Mouse (Mus musculus) intestine, embryonic 14.5 days (tissue): ENCODE data around the gene Snrpd2. TPM values are rescaled to one million over a fixed set of nuclear protein-coding genes. Genes with fewer than 3 reads are reported as not detected.

ENCODE experiments used
- ATAC-seq: fragments of 200-750 bp; cut with Nextera tagmentation; replicated peaks from 2 replicates; pipeline ENCODE4 v1.8.0; 2017; ENCODE audit warnings: low read depth, moderate number of reproducible peaks, moderate TSS enrichment, moderate library complexity; ENCODE audit not compliant: low FRiP score, low TSS enrichment
- DNase-seq: peaks from one replicate; pipeline ENCODE4 v3.0.0-alpha.2; 2018; ENCODE audit warnings: low spot score
- H3K27ac ChIP-seq: fragments of 300-500 bp; sonication (generic); 2 replicates; pipeline ENCODE4 v1.5.1; 2014; ENCODE audit warnings: low read depth, mild to moderate bottlenecking, control low read depth
- H3K27me3 ChIP-seq: fragments of 300-500 bp; sonication (generic); replicated peaks from 2 replicates; pipeline ENCODE4 v1.6.1; 2014; ENCODE audit warnings: low read length, control low read depth; ENCODE audit not compliant: control insufficient read depth, insufficient read depth
- H3K36me3 ChIP-seq: fragments of 300-500 bp; sonication (generic); 2 replicates; pipeline ENCODE4 v1.6.1; 2014; ENCODE audit warnings: low read length, control low read depth; ENCODE audit not compliant: control insufficient read depth, insufficient read depth
- H3K4me1 ChIP-seq: fragments of 300-500 bp; sonication (generic); replicated peaks from 2 replicates; pipeline ENCODE4 v1.6.1; 2014; ENCODE audit warnings: low read length, control low read depth, mixed read lengths; ENCODE audit not compliant: control insufficient read depth, insufficient read depth
- H3K4me2 ChIP-seq: fragments of 300-500 bp; sonication (generic); 2 replicates; pipeline ENCODE4 v1.6.1; 2014; ENCODE audit warnings: low read length
- H3K4me3 ChIP-seq: fragments of 300-500 bp; sonication (generic); 2 replicates; pipeline ENCODE4 v1.5.1; 2014; ENCODE audit warnings: low read depth, low read length, control low read depth, mixed read lengths
- H3K9ac ChIP-seq: fragments of 300-500 bp; sonication (generic); 2 replicates; pipeline ENCODE4 v1.6.1; 2014; ENCODE audit warnings: mild to moderate bottlenecking, low read length
- H3K9me3 ChIP-seq: fragments of 300-500 bp; sonication (generic); 2 replicates; pipeline ENCODE4 v1.6.1; 2016; ENCODE audit warnings: low read length, control low read depth; ENCODE audit not compliant: control insufficient read depth
- WGBS: fragments of 180-500 bp; shearing (Covaris S2); extraction: QIAGEN DNeasy Blood & Tissue Kit; methylation state at CpG from one replicate; pipeline ENCODE4 v1.1.7; 2014; 5-methylcytosine and 5-hydroxymethylcytosine counted together
- polyA plus RNA-seq: library from polyadenylated mRNA; unstranded; fragments of >200 nt; fragmentation: Nextera tagmentation; extraction: Ambion mirVana; gene quantifications from 2 replicates; pipeline ENCODE4 v1.2.1, GENCODE M21; 2014

The Snrpd2 gene
- polyA plus RNA-seq, 1 experiment from 2014 or later, result 167 TPM

DNA sequence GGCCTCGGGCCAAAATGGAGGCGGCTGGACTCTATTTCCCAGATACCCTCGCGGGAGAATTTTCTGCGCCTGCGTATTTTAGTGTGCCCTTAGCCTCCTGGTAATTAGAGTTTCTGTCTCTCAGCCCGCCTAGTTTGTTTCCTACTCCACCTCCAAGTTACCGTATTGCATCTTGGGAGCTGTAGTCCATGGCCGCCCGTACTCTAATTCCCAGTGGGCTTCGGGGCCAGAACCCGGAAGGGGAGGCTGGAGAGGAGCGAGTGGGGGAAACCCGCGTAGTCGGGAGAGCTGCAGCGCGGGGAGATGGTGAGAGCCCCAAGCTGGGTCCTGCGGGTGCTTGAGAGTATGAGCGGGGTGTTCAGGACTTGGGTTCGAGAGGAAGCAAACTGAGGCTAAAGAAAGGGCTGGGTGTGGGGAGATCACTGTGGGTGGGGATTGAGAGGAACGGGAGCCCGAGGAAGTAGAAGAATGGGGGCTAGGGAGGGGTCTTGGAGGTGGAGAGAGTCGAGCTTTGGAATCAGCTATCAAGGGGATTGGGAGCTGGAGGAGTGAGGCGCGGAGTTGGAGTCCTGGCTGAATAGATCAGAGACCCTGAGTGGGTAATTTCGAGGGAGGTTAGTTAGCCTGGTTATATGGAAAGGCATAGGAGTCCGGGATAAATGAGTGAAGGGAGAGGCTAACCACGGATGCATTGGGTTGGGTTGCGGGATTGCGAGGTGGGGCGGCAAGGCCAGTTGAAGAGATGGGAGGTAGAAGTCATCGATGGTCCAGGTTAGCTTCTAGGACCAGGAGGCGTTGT lies 29.7 kb upstream of the Snrpd2 start, which contains the start of gene Fbxo46:
Fbxo46 (plus strand) TSS at position 229 of the 799 bp plus-strand sequence.
- WGBS, result 2% methylated on average over 34 of the region's 34 CpGs
- Histone ChIP-seq H3K27me3 (no peaks in the 10 kb centered on the region), H3K27ac (no peak within 1 kb of the TSS), H3K4me2 (peak within 1 kb of the TSS; percentile 94), H3K9ac (peak within 1 kb of the TSS; percentile 67), H3K9me3 (peaks cover 7% of the 10 kb centered on the region; the same call in 1 of the 2 replicates), H3K4me3 (peak within 1 kb of the TSS; percentile 85), H3K4me1 (peaks cover 8% of the 10 kb centered on the region), H3K36me3 (no peaks in the 10 kb centered on the region)
- peak; percentile 89 for DNase-seq
- ATAC-seq, result peak; percentile 89

GRCm38 (mm10) chr7:19121686-19122085 lies 27.8 kb upstream of the Snrpd2 start:
- H3K4me2 ChIP-seq, result no peak overlapping the region
- H3K9ac ChIP-seq, result no peak overlapping the region
- WGBS, result 90% methylated on average over 4 of the region's 4 CpGs
- no peak for DNase-seq
- no peak overlapping the region for H3K27ac ChIP-seq
- H3K4me1 ChIP-seq, result peaks cover 8% of the 10 kb centered on the region
- no peak overlapping the region for H3K4me3 ChIP-seq
- no peaks in the 10 kb centered on the region for H3K27me3 ChIP-seq
- no peak for ATAC-seq
- H3K9me3 ChIP-seq, result peaks cover 7% of the 10 kb centered on the region; the same call in 1 of the 2 replicates
- no peaks in the 10 kb centered on the region for H3K36me3 ChIP-seq

DNA sequence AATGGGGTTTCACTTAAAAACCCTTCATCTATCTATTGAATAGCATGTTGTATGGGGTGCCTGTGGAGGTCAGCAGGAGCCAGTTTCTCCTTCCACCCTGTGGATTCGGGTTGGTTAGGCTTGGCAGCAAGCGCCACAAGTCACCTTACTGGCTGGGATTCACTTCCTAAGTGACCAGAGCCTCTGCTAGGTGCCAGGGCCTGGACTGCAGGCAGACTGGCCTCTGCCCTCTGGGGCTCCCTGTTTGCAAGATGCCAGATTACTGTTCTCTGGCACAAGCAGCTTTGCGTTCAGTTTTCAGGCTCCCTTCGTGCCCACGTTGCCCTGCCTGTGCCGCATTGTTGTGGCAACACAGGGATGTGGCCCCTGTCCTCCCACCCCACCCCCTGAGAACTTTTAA lies 24.8 kb upstream of the Snrpd2 start:
- no peaks in the 10 kb centered on the region for H3K27me3 ChIP-seq
- no peak overlapping the region for H3K4me3 ChIP-seq
- no peak overlapping the region for H3K9ac ChIP-seq
- peaks cover 9% of the 10 kb centered on the region for H3K36me3 ChIP-seq
- 91% methylated on average over 6 of the region's 6 CpGs for WGBS
- peaks cover 3% of the 10 kb centered on the region; the same call in 1 of the 2 replicates for H3K9me3 ChIP-seq
- H3K4me2 ChIP-seq, result no peak overlapping the region
- DNase-seq, result no peak
- no peak for ATAC-seq
- H3K4me1 ChIP-seq, result peaks cover 8% of the 10 kb centered on the region
- H3K27ac ChIP-seq, result no peak overlapping the region

DNA sequence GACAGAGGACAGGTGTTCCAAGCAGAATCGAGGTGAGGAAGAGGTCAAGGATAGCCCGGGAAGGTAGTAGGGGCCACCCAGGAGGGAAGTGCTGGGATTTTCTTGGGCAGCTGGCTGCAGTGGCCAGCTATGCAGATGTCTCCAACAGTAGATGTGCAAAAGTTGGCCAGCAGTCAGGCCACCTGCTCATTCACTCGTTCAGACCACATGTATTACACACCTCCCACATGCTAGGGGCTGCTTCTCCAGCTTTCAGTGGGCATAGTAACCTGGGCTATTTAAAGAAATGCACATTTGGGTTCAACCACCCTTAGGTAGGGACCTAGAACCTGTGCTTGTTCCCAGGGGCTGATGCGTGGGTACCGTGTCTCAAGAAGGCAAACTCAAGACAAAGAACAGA lies 21.8 kb upstream of the Snrpd2 start:
- H3K4me3 ChIP-seq, result no peak overlapping the region
- H3K27me3 ChIP-seq, result no peaks in the 10 kb centered on the region
- no peak overlapping the region for H3K9ac ChIP-seq
- peaks cover 12% of the 10 kb centered on the region; the same call in 1 of the 2 replicates for H3K4me1 ChIP-seq
- H3K4me2 ChIP-seq, result no peak overlapping the region
- H3K27ac ChIP-seq, result no peak overlapping the region
- no peak for DNase-seq
- WGBS, result 76% methylated on average over 5 of the region's 5 CpGs
- no peaks in the 10 kb centered on the region for H3K9me3 ChIP-seq
- H3K36me3 ChIP-seq, result peaks cover 9% of the 10 kb centered on the region
- no peak for ATAC-seq

GRCm38 (mm10) chr7:19129396-19129795 lies 20.1 kb upstream of the Snrpd2 start:
- ATAC-seq, result no peak

GRCm38 (mm10) chr7:19130657-19131056 lies 18.9 kb upstream of the Snrpd2 start:
- peaks cover 18% of the 10 kb centered on the region for H3K36me3 ChIP-seq
- ATAC-seq, result no peak
- 32% methylated on average over 4 of the region's 4 CpGs for WGBS
- H3K4me3 ChIP-seq, result peak overlapping the region; percentile 40
- peaks cover 12% of the 10 kb centered on the region; the same call in 1 of the 2 replicates for H3K4me1 ChIP-seq
- peak overlapping the region; percentile 67 for H3K4me2 ChIP-seq
- no peaks in the 10 kb centered on the region for H3K27me3 ChIP-seq
- H3K27ac ChIP-seq, result peak overlapping the region; percentile 43
- no peaks in the 10 kb centered on the region for H3K9me3 ChIP-seq
- no peak overlapping the region for H3K9ac ChIP-seq
- DNase-seq, result no peak

More at GRCm38 (mm10) chr7:19129396-19129795, 20.1 kb upstream of the Snrpd2 start:
- DNase-seq, result no peak
- Histone ChIP-seq H3K4me1 (peaks cover 12% of the 10 kb centered on the region; the same call in 1 of the 2 replicates), H3K36me3 (peaks cover 9% of the 10 kb centered on the region), H3K4me2 (no peak overlapping the region), H3K4me3 (no peak overlapping the region), H3K27ac (no peak overlapping the region), H3K9me3 (no peaks in the 10 kb centered on the region), H3K27me3 (no peaks in the 10 kb centered on the region), H3K9ac (no peak overlapping the region)
- WGBS, result 92% methylated on average over 5 of the region's 5 CpGs

GRCm38 (mm10) chr7:19131324-19131848 lies 18.1 kb upstream of the Snrpd2 start:
- H3K36me3 ChIP-seq, result peaks cover 26% of the 10 kb centered on the region
- H3K4me1 ChIP-seq, result peaks cover 12% of the 10 kb centered on the region; the same call in 1 of the 2 replicates
- ATAC-seq (peak; percentile 99), DNase-seq (peak; percentile 94)
- peak overlapping the region; percentile 40 for H3K4me3 ChIP-seq
- no peaks in the 10 kb centered on the region for H3K27me3 ChIP-seq
- no peaks in the 10 kb centered on the region for H3K9me3 ChIP-seq
- H3K4me2 ChIP-seq, result peak overlapping the region; percentile 67
- peak overlapping the region; percentile 47 for H3K27ac ChIP-seq
- under 1% methylated on average over 39 of the region's 39 CpGs for WGBS
- peak overlapping the region; percentile 37; the same call in 1 of the 2 replicates for H3K9ac ChIP-seq

DNA sequence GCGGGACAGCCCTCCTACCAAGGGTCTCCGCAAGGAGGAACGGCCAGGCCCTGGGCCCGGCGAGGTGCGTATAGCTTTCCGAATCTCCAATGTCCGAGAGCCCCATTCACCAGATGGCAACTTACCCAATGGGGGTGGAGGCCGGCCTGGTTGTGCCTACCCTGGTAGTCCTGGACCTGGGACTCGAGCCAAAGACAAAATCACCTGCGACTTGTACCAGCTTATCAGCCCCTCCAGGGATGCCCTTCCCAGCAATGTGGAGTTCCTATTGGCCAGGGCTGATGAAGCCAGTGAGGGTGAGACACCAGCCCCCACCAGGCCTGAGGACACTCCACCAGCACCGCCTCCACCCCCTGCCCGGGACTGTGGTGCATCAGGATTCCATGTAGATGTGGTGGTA lies 13.4 kb upstream of the Snrpd2 start:
- Histone ChIP-seq H3K4me2 (no peak overlapping the region), H3K36me3 (peaks cover 63% of the 10 kb centered on the region), H3K27me3 (no peaks in the 10 kb centered on the region), H3K9me3 (no peaks in the 10 kb centered on the region), H3K9ac (no peak overlapping the region), H3K4me1 (0 out of 2 replicates have a peak, but pooled peaks cover 5% of the 10 kb centered on the region), H3K27ac (no peak overlapping the region), H3K4me3 (no peak overlapping the region)
- no peak for DNase-seq
- WGBS, result 94% methylated on average over 13 of the region's 13 CpGs
- no peak for ATAC-seq
